Mouse (Mus musculus): ENCODE measurements around the gene Dennd4a. TPM values are rescaled to one million over a fixed set of nuclear protein-coding genes. Genes with fewer than 3 reads are reported as not detected.

Dennd4a gene
- polyA plus RNA-seq, 1 experiment from 2014 or later, result 4.8 TPM

DNA sequence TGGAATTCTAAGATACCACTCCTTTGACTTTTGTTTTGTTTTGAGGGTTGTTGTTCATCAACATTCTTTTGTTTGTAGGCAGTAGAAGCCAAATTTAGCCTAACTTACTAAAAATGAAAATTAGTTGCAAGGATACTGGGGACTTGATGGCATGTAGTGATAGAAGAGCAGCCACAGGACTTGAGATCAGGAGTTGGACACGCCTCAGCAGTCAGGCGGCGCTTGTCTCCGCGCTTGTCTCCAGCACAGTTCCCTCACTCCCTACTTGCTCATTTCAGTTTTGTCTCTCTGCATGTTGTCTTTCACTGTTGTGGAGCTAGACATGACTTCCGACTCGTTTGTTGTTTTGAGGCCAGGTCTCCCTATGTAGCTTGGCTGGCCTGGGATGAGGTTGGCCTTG is 11.1 kb downstream of the Dennd4a start:
- H3K27ac ChIP-seq, result no peak overlapping the region
- ATAC-seq (replicated peaks; ENCODE audit: insufficient number of reproducible peaks, insufficient read depth, low FRiP score, low read depth), result no peak
- no peaks in the 10 kb centered on the region for H3K36me3 ChIP-seq
- H3K4me1 ChIP-seq (replicated peaks), result no peaks in the 10 kb centered on the region
- no peak overlapping the region for H3K4me2 ChIP-seq
- H3K9ac ChIP-seq, result no peak overlapping the region
- no peaks in the 10 kb centered on the region for H3K27me3 ChIP-seq
- no peak overlapping the region for H3K4me3 ChIP-seq
- WGBS, result 87% methylated on average over 7 of the region's 7 CpGs
- H3K9me3 ChIP-seq (replicated peaks), result no peaks in the 10 kb centered on the region

DNA sequence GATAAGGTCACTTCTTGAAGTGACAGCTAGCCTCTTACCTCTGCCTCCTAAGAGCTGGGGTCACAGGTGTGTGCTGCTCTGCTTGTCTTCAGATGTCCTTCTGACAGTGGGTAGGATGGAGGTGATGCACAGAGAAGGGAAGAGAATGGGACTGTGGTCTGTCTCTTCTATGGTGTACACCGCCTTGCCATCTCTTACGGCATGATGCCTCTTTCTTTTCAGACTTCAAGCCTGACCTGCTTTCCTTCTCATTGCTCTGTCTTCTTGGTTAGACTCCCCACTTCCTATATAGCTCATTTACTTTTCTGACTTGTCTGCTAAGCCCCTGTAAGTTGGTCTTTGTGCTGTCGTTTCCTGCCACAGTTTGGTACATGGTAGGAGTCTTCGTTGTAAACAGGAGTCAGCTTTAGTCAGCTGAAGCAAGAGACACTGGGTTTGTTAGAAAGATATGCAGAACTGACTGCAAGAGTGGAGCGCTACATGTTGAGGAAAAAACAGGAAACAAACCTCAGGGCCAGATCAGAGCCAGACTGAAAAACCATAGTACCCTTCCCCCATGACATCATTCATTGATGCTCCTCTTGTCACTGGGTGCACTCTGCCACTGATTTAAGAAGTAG is 13.4 kb downstream of the Dennd4a start:
- Histone ChIP-seq H3K27me3 (no peaks in the 10 kb centered on the region), H3K9ac (no peak overlapping the region), H3K4me3 (no peak overlapping the region), H3K9me3 (replicated peaks) (no peaks in the 10 kb centered on the region), H3K4me2 (no peak overlapping the region), H3K4me1 (replicated peaks) (no peaks in the 10 kb centered on the region), H3K36me3 (no peaks in the 10 kb centered on the region), H3K27ac (no peak overlapping the region)
- 79% methylated on average over 5 of the region's 5 CpGs for WGBS
- ATAC-seq (replicated peaks; ENCODE audit: insufficient number of reproducible peaks, insufficient read depth, low FRiP score, low read depth), result no peak

DNA sequence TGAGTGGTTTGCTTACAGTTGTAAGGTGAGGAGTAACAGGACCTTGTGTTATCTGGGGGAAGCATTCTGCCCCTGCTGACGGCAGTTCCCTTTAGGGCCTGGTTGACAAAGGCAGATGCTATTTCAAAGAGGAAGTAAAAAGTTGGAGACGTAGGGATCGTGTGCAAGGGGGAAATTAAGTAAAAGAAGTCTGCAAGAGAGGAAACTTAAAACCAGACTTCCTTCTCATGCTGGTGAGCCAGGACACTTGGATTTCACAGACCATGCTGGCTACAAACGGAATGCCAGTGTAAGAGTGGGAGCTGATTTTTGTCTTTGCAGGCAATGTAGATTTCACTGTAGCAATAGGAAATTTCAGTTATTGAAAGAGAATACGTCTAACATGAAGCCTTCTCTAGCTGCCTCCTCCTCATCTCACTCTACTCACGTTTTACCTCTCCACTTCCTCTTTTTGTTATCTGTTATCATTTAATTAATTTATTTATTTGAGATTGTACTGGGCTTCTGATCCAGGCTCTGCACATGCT is 19.0 kb downstream of the Dennd4a start:
- ATAC-seq (replicated peaks; ENCODE audit: insufficient number of reproducible peaks, insufficient read depth, low FRiP score, low read depth), result no peak
- 40% methylated on average over 6 of the region's 6 CpGs for WGBS
- no peak overlapping the region for H3K9ac ChIP-seq

DNA sequence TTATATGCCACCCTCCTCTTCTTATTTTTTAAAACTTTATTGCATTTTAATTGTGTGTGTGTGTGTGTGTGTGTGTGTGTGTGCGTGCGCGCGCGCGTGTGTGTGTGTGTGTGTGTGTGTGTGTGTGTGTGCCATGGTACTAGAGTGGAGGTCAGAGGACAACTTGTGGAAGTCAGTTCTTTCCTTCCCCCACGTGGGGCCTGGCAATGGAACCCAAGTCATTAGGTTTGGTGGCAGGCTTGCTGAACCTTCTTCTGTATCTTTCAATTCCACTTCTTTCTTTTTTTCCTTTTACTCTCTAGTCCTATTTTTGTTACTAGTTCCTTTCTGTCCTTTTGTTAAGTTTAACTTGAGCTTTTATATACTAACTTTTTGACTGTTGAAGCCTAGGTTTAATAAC is 19.5 kb downstream of the Dennd4a start:
- Histone ChIP-seq H3K9ac (no peak overlapping the region), H3K4me1 (replicated peaks) (peaks cover 5% of the 10 kb centered on the region; the same call in 1 of the 2 replicates), H3K27ac (no peak overlapping the region), H3K4me3 (no peak overlapping the region), H3K36me3 (no peaks in the 10 kb centered on the region), H3K4me2 (no peak overlapping the region), H3K9me3 (replicated peaks) (no peaks in the 10 kb centered on the region), H3K27me3 (no peaks in the 10 kb centered on the region)
- ATAC-seq (replicated peaks; ENCODE audit: insufficient number of reproducible peaks, insufficient read depth, low FRiP score, low read depth), result no peak
- WGBS, result 89% methylated on average over 7 of the region's 7 CpGs

More for the DNA sequence above, 19.0 kb downstream of the Dennd4a start:
- Histone ChIP-seq H3K27me3 (no peaks in the 10 kb centered on the region), H3K4me3 (no peak overlapping the region), H3K9me3 (replicated peaks) (no peaks in the 10 kb centered on the region), H3K36me3 (no peaks in the 10 kb centered on the region), H3K27ac (no peak overlapping the region), H3K4me1 (replicated peaks) (peaks cover 5% of the 10 kb centered on the region; the same call in 1 of the 2 replicates), H3K4me2 (no peak overlapping the region)

DNA sequence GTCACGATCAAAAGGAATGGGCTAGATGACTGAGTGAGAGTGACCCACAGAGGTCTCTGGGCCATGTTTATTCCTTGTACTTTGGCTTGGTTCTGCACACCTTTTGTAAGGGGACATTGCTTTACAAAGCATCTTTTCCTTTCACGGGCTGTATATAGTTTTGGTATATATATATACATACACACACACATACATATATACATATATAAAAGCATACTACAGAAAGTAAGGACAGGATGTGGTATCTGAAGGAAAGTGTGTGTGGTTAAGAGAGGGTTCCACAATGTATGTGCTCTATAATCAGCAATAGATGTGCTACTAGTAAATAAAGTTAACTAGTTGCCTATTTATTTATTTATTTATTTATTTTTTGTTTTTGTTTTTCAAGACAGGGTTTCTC is 20.6 kb downstream of the Dennd4a start:
- no peak overlapping the region for H3K27ac ChIP-seq
- H3K9ac ChIP-seq, result no peak overlapping the region
- no peak for ATAC-seq (replicated peaks; ENCODE audit: insufficient number of reproducible peaks, insufficient read depth, low FRiP score, low read depth)
- no peak overlapping the region for H3K4me3 ChIP-seq
- H3K9me3 ChIP-seq (replicated peaks), result no peaks in the 10 kb centered on the region
- H3K4me1 ChIP-seq (replicated peaks), result peaks cover 5% of the 10 kb centered on the region; the same call in 1 of the 2 replicates
- H3K36me3 ChIP-seq, result no peaks in the 10 kb centered on the region
- 86% methylated on average over 2 of the region's 2 CpGs for WGBS
- H3K27me3 ChIP-seq, result no peaks in the 10 kb centered on the region
- H3K4me2 ChIP-seq, result no peak overlapping the region

DNA sequence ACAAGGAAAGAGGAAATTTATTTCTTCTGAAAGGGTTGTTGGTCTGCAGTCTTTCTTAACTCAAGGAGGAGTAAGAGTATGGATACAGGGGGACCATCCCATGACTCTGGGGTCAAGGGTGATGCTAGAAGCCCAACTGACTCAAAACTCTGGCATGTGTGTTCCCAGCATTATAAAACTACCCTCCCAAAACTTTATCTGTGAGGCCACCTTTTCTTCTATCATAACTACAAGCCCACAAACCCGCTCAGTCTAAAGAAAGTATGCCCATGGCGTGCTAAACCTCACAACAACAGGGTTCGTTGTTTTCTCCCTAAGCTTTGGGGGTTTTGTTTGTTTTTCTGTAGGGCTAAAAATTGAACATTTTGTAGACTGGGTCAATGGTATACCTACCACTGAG is 23.3 kb downstream of the Dennd4a start:
- H3K27ac ChIP-seq, result no peak overlapping the region
- no peaks in the 10 kb centered on the region for H3K9me3 ChIP-seq (replicated peaks)
- no peak overlapping the region for H3K4me3 ChIP-seq
- ATAC-seq (replicated peaks; ENCODE audit: insufficient number of reproducible peaks, insufficient read depth, low FRiP score, low read depth), result no peak
- no peak overlapping the region for H3K4me2 ChIP-seq
- no peaks in the 10 kb centered on the region for H3K27me3 ChIP-seq
- H3K9ac ChIP-seq, result no peak overlapping the region
- no peaks in the 10 kb centered on the region for H3K36me3 ChIP-seq
- 93% methylated on average over 3 of the region's 3 CpGs for WGBS
- peaks cover 5% of the 10 kb centered on the region; the same call in 1 of the 2 replicates for H3K4me1 ChIP-seq (replicated peaks)

DNA sequence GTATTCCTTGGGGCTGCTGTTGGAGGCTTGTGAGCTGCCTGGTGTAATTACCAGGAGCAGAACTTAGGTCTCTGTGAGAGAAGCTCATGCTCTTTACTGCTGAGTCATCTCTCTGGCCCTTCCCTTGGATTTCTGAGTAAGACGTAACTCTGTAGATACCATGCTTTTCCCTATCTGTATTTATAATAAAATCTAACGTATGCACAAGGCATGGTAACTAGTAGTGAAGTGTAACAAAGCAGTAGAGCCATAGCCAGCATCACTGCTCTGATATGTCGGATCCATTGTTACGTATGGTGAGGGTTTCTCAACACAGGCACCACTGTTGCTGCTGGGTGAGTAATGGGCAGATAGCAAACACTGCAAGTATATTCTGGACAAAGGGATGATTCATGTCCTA is 34.2 kb downstream of the Dennd4a start:
- Histone ChIP-seq H3K27ac (no peak overlapping the region), H3K4me2 (no peak overlapping the region), H3K9ac (no peak overlapping the region), H3K4me1 (replicated peaks) (no peaks in the 10 kb centered on the region), H3K27me3 (no peaks in the 10 kb centered on the region), H3K9me3 (replicated peaks) (no peaks in the 10 kb centered on the region), H3K36me3 (no peaks in the 10 kb centered on the region), H3K4me3 (no peak overlapping the region)
- no peak for ATAC-seq (replicated peaks; ENCODE audit: insufficient number of reproducible peaks, insufficient read depth, low FRiP score, low read depth)
- WGBS, result 82% methylated on average over 4 of the region's 4 CpGs

DNA sequence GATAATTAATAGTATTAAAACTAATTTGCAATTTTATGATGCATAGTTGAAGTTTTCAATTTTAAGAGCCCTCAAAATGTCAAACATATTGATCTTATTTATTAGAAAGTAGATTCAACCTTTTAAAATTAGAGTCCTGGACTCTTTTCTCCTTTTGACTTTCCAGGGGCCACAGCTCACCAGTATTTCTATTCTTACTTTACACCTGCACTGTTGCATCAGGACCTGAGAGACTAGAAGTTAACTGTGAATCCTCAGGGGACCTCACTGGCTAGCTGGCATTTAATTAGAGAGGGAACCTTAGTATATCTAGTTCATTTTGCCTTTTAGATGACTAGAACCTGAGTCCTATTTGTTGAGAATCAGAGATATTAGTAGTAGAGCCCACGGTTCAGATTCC is 38.4 kb downstream of the Dennd4a start:
- H3K9me3 ChIP-seq (replicated peaks), result no peaks in the 10 kb centered on the region
- peaks cover 5% of the 10 kb centered on the region for H3K4me1 ChIP-seq (replicated peaks)
- H3K9ac ChIP-seq, result no peak overlapping the region
- no peak overlapping the region for H3K27ac ChIP-seq
- 0 out of 2 replicates have a peak, but pooled peaks cover 4% of the 10 kb centered on the region for H3K36me3 ChIP-seq
- ATAC-seq (replicated peaks; ENCODE audit: insufficient number of reproducible peaks, insufficient read depth, low FRiP score, low read depth), result no peak
- H3K27me3 ChIP-seq, result no peaks in the 10 kb centered on the region
- no peak overlapping the region for H3K4me2 ChIP-seq
- H3K4me3 ChIP-seq, result no peak overlapping the region
- 81% methylated on average over 1 of the region's 1 CpGs for WGBS

DNA sequence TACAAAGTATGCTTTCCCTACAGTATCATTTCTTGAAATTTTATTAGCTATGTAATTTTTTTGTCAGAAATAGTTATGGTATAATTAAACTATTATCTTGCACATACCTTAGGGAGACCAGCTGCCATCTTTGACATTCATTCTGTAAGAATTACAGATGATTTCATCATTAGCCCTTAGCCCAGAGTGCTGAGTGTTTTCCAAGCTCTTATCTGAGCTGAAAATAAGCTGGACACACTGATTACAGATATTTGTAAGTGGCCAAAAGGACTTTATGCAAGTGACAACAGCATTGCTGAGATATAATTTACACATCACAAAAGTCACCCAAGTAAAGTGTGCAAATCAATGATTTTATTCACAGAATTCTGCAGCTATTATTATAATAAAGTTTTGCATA is 48.9 kb downstream of the Dennd4a start:
- no peak overlapping the region for H3K27ac ChIP-seq
- no peak overlapping the region for H3K4me2 ChIP-seq
- H3K9ac ChIP-seq, result no peak overlapping the region
- H3K4me1 ChIP-seq (replicated peaks), result no peaks in the 10 kb centered on the region
- no peaks in the 10 kb centered on the region for H3K27me3 ChIP-seq
- H3K9me3 ChIP-seq (replicated peaks), result no peaks in the 10 kb centered on the region
- ATAC-seq (replicated peaks; ENCODE audit: insufficient number of reproducible peaks, insufficient read depth, low FRiP score, low read depth), result no peak
- H3K36me3 ChIP-seq, result peaks cover 7% of the 10 kb centered on the region
- H3K4me3 ChIP-seq, result no peak overlapping the region

DNA sequence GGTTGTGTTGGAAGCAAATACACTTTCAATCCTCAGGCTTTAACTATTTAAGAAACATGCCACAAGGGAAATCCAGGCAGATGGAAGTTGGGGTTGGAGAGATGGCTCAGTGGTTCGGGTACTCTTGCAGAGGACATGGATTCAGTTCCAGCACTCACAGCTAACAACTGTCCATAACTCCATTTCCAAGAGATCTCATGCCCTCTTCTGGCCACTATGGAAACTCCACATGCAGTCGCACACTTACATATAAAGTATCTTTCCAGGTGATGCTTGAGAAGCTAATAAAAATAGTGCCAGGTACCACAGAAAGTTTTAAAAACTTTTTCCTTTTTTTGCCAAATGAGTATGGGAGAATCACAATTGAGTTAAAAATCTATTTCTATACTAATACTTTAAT is 51.5 kb downstream of the Dennd4a start:
- Histone ChIP-seq H3K27ac (no peak overlapping the region), H3K9me3 (replicated peaks) (no peaks in the 10 kb centered on the region), H3K36me3 (peaks cover 7% of the 10 kb centered on the region), H3K9ac (no peak overlapping the region), H3K4me3 (no peak overlapping the region), H3K4me1 (replicated peaks) (no peaks in the 10 kb centered on the region), H3K4me2 (no peak overlapping the region), H3K27me3 (no peaks in the 10 kb centered on the region)
- no peak for ATAC-seq (replicated peaks; ENCODE audit: insufficient number of reproducible peaks, insufficient read depth, low FRiP score, low read depth)
- WGBS, result 76% methylated on average over 2 of the region's 2 CpGs

DNA sequence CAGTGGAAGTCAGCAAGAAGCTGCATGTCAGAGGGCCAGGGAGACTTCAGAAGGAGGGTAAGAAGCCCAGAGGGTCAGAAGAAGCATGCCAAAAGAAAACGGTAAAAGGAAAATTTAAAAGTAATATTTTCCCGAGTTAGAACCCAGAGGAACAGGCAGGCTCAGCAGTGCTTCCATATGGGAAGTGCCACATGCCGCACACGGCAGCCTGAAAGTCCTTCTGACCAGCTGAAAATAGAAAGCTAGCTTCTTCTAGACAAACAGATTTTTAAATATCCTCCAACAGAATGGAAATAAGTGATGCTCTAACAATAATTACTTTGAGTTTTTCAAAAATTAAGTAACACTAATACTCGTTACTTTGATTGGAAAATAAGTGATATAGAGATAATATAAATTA is 74.9 kb downstream of the Dennd4a start:
- no peak overlapping the region for H3K27ac ChIP-seq
- H3K4me3 ChIP-seq, result no peak overlapping the region
- H3K4me1 ChIP-seq (replicated peaks), result no peaks in the 10 kb centered on the region
- WGBS, result 79% methylated on average over 5 of the region's 5 CpGs
- ATAC-seq (replicated peaks; ENCODE audit: insufficient number of reproducible peaks, insufficient read depth, low FRiP score, low read depth), result no peak
- H3K27me3 ChIP-seq, result no peaks in the 10 kb centered on the region
- no peaks in the 10 kb centered on the region for H3K36me3 ChIP-seq
- H3K9ac ChIP-seq, result no peak overlapping the region
- no peak overlapping the region for H3K4me2 ChIP-seq
- no peaks in the 10 kb centered on the region for H3K9me3 ChIP-seq (replicated peaks)

DNA sequence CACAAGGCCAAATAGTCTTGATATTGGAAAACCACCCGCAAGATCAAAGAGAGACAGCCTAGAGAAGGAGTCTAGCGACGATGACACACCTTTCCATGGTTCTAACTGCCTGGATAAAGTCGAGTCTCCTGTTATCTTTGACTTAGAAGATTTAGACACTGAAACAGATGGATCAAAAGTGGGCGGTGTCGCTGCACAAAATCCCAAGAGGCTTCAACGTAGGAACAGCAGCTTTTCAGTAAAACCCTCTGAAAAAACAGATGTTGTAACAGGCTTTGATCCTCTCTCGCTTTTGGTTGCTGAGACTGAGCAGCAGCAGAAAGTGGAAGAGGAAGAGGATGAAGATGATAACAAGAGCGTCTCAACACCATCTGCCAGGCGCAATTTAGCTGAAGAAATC is 85.5 kb downstream of the Dennd4a start:
- Histone ChIP-seq H3K4me1 (replicated peaks) (no peaks in the 10 kb centered on the region), H3K27me3 (no peaks in the 10 kb centered on the region), H3K36me3 (peaks cover 11% of the 10 kb centered on the region), H3K4me3 (no peak overlapping the region), H3K9ac (no peak overlapping the region), H3K4me2 (no peak overlapping the region), H3K27ac (no peak overlapping the region), H3K9me3 (replicated peaks) (no peaks in the 10 kb centered on the region)
- WGBS, result 86% methylated on average over 10 of the region's 10 CpGs
- no peak for ATAC-seq (replicated peaks; ENCODE audit: insufficient number of reproducible peaks, insufficient read depth, low FRiP score, low read depth)

Data from heart, embryonic 15.5 days (tissue).